Mouse (Mus musculus): ENCODE results near the gene Padi6. TPM values are rescaled to one million over a fixed set of nuclear protein-coding genes. Genes with fewer than 3 reads are reported as not detected.

Gene Padi6
- total RNA-seq, 1 experiment from 2014 or later, result not detected

- ATAC-seq (replicated peaks; ENCODE audit: low read depth, poor library complexity, severe bottlenecking), result no peak
These were observed 13.4 kb upstream of the Padi6 start for GRCm38 (mm10) chr4:140755811-140756210.

- ATAC-seq (replicated peaks; ENCODE audit: low read depth, poor library complexity, severe bottlenecking), result no peak
These were observed 10.9 kb upstream of the Padi6 start for GRCm38 (mm10) chr4:140753366-140753765.

GRCm38 (mm10) chr4:140750328-140750727 lies 7.9 kb upstream of the Padi6 start:
- ATAC-seq (replicated peaks; ENCODE audit: low read depth, poor library complexity, severe bottlenecking), result peak; percentile 45

- ATAC-seq (replicated peaks; ENCODE audit: low read depth, poor library complexity, severe bottlenecking), result no peak
These were observed 5.5 kb upstream of the Padi6 start for GRCm38 (mm10) chr4:140747978-140748377.

GRCm38 (mm10) chr4:140744654-140745053 lies 2.2 kb upstream of the Padi6 start:
- peak; percentile 85 for ATAC-seq (replicated peaks; ENCODE audit: low read depth, poor library complexity, severe bottlenecking)

- no peak for ATAC-seq (replicated peaks; ENCODE audit: low read depth, poor library complexity, severe bottlenecking)
These were observed 643 bp upstream of the Padi6 start for GRCm38 (mm10) chr4:140743086-140743485.

- ATAC-seq (replicated peaks; ENCODE audit: low read depth, poor library complexity, severe bottlenecking), result 0 out of 2 replicates have a peak, but pooled peaks have one; percentile 11
These were observed 1.0 kb downstream of the Padi6 start for GRCm38 (mm10) chr4:140741401-140741800.

- ATAC-seq (replicated peaks; ENCODE audit: low read depth, poor library complexity, severe bottlenecking), result peak; percentile 56
These were observed 1.8 kb downstream of the Padi6 start for GRCm38 (mm10) chr4:140740655-140741054.

- ATAC-seq (replicated peaks; ENCODE audit: low read depth, poor library complexity, severe bottlenecking), result no peak
These were observed 9.6 kb downstream of the Padi6 start for GRCm38 (mm10) chr4:140732871-140733270.

- no peak for ATAC-seq (replicated peaks; ENCODE audit: low read depth, poor library complexity, severe bottlenecking)
These were observed 10.8 kb downstream of the Padi6 start for GRCm38 (mm10) chr4:140731654-140732053.

- ATAC-seq (replicated peaks; ENCODE audit: low read depth, poor library complexity, severe bottlenecking), result no peak
These were observed 15.5 kb downstream of the Padi6 start for GRCm38 (mm10) chr4:140726907-140727306.

- ATAC-seq (replicated peaks; ENCODE audit: low read depth, poor library complexity, severe bottlenecking), result no peak
These were observed 17.7 kb downstream of the Padi6 start for GRCm38 (mm10) chr4:140724739-140725138.

GRCm38 (mm10) chr4:140723801-140724200 lies 18.6 kb downstream of the Padi6 start:
- peak; percentile 59 for ATAC-seq (replicated peaks; ENCODE audit: low read depth, poor library complexity, severe bottlenecking)

- ATAC-seq (replicated peaks; ENCODE audit: low read depth, poor library complexity, severe bottlenecking), result no peak
These were observed 19.3 kb downstream of the Padi6 start for GRCm38 (mm10) chr4:140723192-140723591.

- ATAC-seq (replicated peaks; ENCODE audit: low read depth, poor library complexity, severe bottlenecking), result no peak
These were observed 19.7 kb downstream of the Padi6 start for GRCm38 (mm10) chr4:140722710-140723109.

- ATAC-seq (replicated peaks; ENCODE audit: low read depth, poor library complexity, severe bottlenecking), result no peak
These were observed 20.4 kb downstream of the Padi6 start for GRCm38 (mm10) chr4:140721968-140722490.

- no peak for ATAC-seq (replicated peaks; ENCODE audit: low read depth, poor library complexity, severe bottlenecking)
These were observed 22.4 kb downstream of the Padi6 start for GRCm38 (mm10) chr4:140720091-140720490.

- no peak for ATAC-seq (replicated peaks; ENCODE audit: low read depth, poor library complexity, severe bottlenecking)
These were observed 24.0 kb downstream of the Padi6 start for GRCm38 (mm10) chr4:140718436-140718835.

- ATAC-seq (replicated peaks; ENCODE audit: low read depth, poor library complexity, severe bottlenecking), result no peak
These were observed 25.4 kb downstream of the Padi6 start for GRCm38 (mm10) chr4:140716994-140717393.

GRCm38 (mm10) chr4:140714586-140714985 lies 27.9 kb downstream of the Padi6 start:
- ATAC-seq (replicated peaks; ENCODE audit: low read depth, poor library complexity, severe bottlenecking), result no peak

- ATAC-seq (replicated peaks; ENCODE audit: low read depth, poor library complexity, severe bottlenecking), result peak; percentile 85
These were observed 28.7 kb downstream of the Padi6 start for GRCm38 (mm10) chr4:140713480-140714365.
